Mouse (Mus musculus): ENCODE measurements around the gene Cacnb1. TPM values are rescaled to one million over a fixed set of nuclear protein-coding genes. Genes with fewer than 3 reads are reported as not detected.

Cacnb1 gene
- total and polyA plus RNA-seq, 2 experiments from 2014 or later, result 51.0 to 83.4 TPM

GRCm38 (mm10) chr11:97995564-97996288, 27.1 kb downstream of the Cacnb1 start, which contains the start of gene Arl5c:
TSS of gene Arl5c (minus strand) at chr11:97996181.
- Histone ChIP-seq H3K9ac (replicated peaks; ENCODE audit: low read length) (peak within 1 kb of the TSS; percentile 21), H3K4me3 (ENCODE audit: low read length) (peak within 1 kb of the TSS; percentile 43), H3K27me3 (ENCODE audit: insufficient read depth, low read length) (no peaks in the 10 kb centered on the region), H3K4me1 (ENCODE audit: insufficient read depth, low read length) (peaks cover 5% of the 10 kb centered on the region; the same call in 1 of the 2 replicates), H3K27ac (no peak within 1 kb of the TSS), H3K36me3 (ENCODE audit: insufficient read depth, low read length) (no peaks in the 10 kb centered on the region), H3K9me3 (ENCODE audit: low read length) (no peaks in the 10 kb centered on the region), H3K4me2 (ENCODE audit: low read depth, low read length) (peak within 1 kb of the TSS; percentile 72)
- 2% methylated on average over 26 of the region's 26 CpGs for WGBS
- ATAC-seq (peak; percentile 58), DNase-seq (ENCODE audit: low spot score) (peak; percentile 58)
- TF ChIP-seq CTCF (IDR thresholded peaks at IDR 0.05; ENCODE audit: low read depth), result peak; percentile 50; the same call in 1 of the 2 replicates

- peak overlapping the region; percentile 21; the same call in 1 of the 2 replicates for H3K9ac ChIP-seq (replicated peaks; ENCODE audit: low read length)
- no peaks in the 10 kb centered on the region for H3K27me3 ChIP-seq (ENCODE audit: insufficient read depth, low read length)
- ATAC-seq (peak; percentile 55; the same call in 1 of the 2 replicates), DNase-seq (ENCODE audit: low spot score) (peak; percentile 59)
- H3K4me3 ChIP-seq (ENCODE audit: low read length), result peak overlapping the region; percentile 43
- peaks cover 8% of the 10 kb centered on the region; the same call in 1 of the 2 replicates for H3K4me1 ChIP-seq (ENCODE audit: insufficient read depth, low read length)
- no peaks in the 10 kb centered on the region for H3K36me3 ChIP-seq (ENCODE audit: insufficient read depth, low read length)
- H3K4me2 ChIP-seq (ENCODE audit: low read depth, low read length), result peak overlapping the region; percentile 72
- H3K27ac ChIP-seq, result no peak overlapping the region
- TF ChIP-seq CTCF (IDR thresholded peaks at IDR 0.05; ENCODE audit: low read depth), result peak; percentile 75
- 4% methylated on average over 13 of the region's 13 CpGs for WGBS
- H3K9me3 ChIP-seq (ENCODE audit: low read length), result no peaks in the 10 kb centered on the region
Observed at GRCm38 (mm10) chr11:97994539-97995100, 28.2 kb downstream of the Cacnb1 start.

GRCm38 (mm10) chr11:97988530-97989096, 34.2 kb downstream of the Cacnb1 start:
- Histone ChIP-seq H3K4me3 (ENCODE audit: low read length) (peak overlapping the region; percentile 80), H3K27ac (peak overlapping the region; percentile 81), H3K36me3 (ENCODE audit: insufficient read depth, low read length) (no peaks in the 10 kb centered on the region), H3K4me1 (ENCODE audit: insufficient read depth, low read length) (0 out of 2 replicates have a peak, but pooled peaks cover 4% of the 10 kb centered on the region), H3K27me3 (ENCODE audit: insufficient read depth, low read length) (peaks cover 11% of the 10 kb centered on the region), H3K4me2 (ENCODE audit: low read depth, low read length) (peak overlapping the region; percentile 70), H3K9ac (replicated peaks; ENCODE audit: low read length) (peak overlapping the region; percentile 68), H3K9me3 (ENCODE audit: low read length) (no peaks in the 10 kb centered on the region)
- DNase-seq (ENCODE audit: low spot score) (peak; percentile 92), ATAC-seq (peak; percentile 82)
- TF ChIP-seq CTCF (IDR thresholded peaks at IDR 0.05; ENCODE audit: low read depth), result no peak
- under 1% methylated on average over 26 of the region's 26 CpGs for WGBS

DNA sequence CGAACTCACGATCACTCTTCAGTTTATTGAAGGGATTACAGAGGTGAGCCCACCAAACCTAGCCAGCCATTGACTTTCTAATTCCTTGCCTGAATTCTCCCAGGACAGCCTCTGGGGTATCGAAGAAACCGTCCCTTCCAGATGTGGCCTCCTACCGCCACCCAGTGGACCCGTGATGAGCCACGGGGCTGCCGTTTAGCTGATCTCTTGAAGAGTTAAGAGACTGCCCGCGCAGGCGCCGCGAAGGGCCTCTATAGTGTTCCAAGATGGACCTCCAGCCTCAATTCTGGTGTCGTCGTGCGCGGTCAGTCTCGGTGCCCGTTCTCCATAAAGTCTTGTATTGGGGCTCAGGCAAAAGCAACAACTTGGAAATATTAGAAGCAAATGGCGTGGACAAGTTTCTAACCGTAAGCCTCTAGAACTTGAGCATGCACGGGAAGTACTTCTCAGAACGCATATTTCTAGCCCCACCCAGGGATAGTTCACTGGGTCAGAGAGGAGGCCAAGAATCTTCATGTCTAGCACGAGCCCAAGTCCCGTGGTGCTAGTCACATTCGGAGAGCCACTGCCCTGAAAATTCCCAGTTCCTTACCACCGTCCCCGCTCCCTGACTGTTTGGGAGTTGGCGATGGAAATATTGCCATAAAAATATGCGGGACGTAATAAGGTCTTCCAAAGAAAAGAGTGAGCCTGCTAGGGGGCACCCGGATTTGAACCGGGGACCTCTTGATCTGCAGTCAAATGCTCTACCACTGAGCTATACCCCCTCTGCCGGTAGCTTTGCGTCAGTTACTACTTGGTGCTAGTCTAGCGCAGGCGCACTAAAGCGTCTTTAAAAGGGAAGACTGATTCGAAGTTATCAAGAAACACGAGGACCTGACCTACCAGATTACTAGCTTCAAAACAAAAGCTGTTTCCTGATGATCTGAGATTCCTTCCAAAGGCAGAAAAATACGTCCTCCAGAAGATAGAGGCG, 35.0 kb downstream of the Cacnb1 start:
- under 1% methylated on average over 42 of the region's 42 CpGs for WGBS
- Histone ChIP-seq H3K4me1 (ENCODE audit: insufficient read depth, low read length) (0 out of 2 replicates have a peak, but pooled peaks cover 4% of the 10 kb centered on the region), H3K9me3 (ENCODE audit: low read length) (no peaks in the 10 kb centered on the region), H3K27me3 (ENCODE audit: insufficient read depth, low read length) (peaks cover 11% of the 10 kb centered on the region), H3K9ac (replicated peaks; ENCODE audit: low read length) (peak overlapping the region; percentile 68), H3K4me3 (ENCODE audit: low read length) (peak overlapping the region; percentile 80), H3K4me2 (ENCODE audit: low read depth, low read length) (peak overlapping the region; percentile 70), H3K36me3 (ENCODE audit: insufficient read depth, low read length) (no peaks in the 10 kb centered on the region), H3K27ac (peak overlapping the region; percentile 81)
- ATAC-seq (peak; percentile 81), DNase-seq (ENCODE audit: low spot score) (peak; percentile 96)
- peak; percentile 89 for TF ChIP-seq CTCF (IDR thresholded peaks at IDR 0.05; ENCODE audit: low read depth)

- Histone ChIP-seq H3K4me2 (ENCODE audit: low read depth, low read length) (peak overlapping the region; percentile 77), H3K27me3 (ENCODE audit: insufficient read depth, low read length) (peaks cover 11% of the 10 kb centered on the region), H3K9ac (replicated peaks; ENCODE audit: low read length) (peak overlapping the region; percentile 61), H3K9me3 (ENCODE audit: low read length) (no peaks in the 10 kb centered on the region), H3K36me3 (ENCODE audit: insufficient read depth, low read length) (no peaks in the 10 kb centered on the region), H3K4me1 (ENCODE audit: insufficient read depth, low read length) (0 out of 2 replicates have a peak, but pooled peaks cover 4% of the 10 kb centered on the region), H3K4me3 (ENCODE audit: low read length) (peak overlapping the region; percentile 80), H3K27ac (no peak overlapping the region)
- ATAC-seq, result no peak
- WGBS, result 27% methylated on average over 16 of the region's 17 CpGs
- peak; percentile 40 for DNase-seq (ENCODE audit: low spot score)
- no peak for TF ChIP-seq CTCF (IDR thresholded peaks at IDR 0.05; ENCODE audit: low read depth)
Observed at GRCm38 (mm10) chr11:97986738-97987465, 35.9 kb downstream of the Cacnb1 start.
